Mouse (Mus musculus): Measurements from ENCODE around the gene Matk.
"Not testable (repeated sequence)": the region's sequence is repeated elsewhere in the genome, so short reads cannot be mapped to it uniquely, and the experiment has no call there.

The Matk gene

DNA sequence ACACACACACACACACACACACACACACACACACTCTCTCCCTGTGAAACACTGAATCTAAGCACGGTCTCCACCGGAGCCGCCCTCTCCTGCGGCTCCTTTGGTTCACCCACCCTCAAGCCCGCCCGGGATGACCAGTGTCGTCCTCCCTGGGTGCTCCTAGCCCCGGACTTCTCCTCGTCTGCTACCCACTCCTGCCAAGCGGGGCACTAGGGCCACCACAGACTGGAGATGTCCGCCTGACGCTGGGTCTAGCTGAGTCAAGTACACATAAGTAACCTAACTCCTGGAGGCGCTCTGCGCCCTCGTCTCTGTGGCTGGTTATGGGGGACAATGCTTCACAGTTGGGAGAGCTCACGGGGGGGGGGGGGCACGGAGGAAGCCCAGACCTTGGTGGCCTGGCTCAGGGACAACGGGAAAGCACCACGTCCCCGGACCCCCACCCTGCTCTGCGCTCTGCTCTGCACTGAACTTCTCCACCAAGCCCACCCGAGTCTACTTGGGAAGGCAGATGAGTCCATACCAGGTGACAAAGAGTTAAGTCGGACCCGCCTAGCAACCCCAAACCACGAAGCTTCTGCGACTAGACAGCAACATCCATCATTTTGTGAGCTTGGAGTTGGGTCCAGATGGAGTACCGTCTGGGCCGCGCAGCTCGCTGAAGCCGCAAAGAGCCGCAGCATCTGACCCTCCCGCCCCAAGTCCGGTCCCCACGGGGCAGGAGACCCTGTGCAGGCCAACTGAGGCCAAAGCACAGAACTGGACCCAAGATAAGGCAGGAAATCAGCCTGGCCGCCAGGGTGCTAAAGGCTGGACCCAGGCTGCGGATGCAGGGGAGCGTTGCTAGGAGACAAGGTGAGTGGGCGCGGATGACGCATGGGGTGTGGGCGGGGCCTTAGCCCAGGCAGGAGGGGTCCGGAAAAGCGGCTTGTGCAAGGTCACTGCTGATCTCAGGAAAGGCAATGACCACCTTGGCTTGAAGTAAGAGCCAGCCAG is at the start of gene Matk:
Matk (plus strand) TSS at position 512 of the 996 bp plus-strand sequence.
- DNase-seq (ENCODE audit: extremely low read depth, low read depth, low spot score) = no peak

DNA sequence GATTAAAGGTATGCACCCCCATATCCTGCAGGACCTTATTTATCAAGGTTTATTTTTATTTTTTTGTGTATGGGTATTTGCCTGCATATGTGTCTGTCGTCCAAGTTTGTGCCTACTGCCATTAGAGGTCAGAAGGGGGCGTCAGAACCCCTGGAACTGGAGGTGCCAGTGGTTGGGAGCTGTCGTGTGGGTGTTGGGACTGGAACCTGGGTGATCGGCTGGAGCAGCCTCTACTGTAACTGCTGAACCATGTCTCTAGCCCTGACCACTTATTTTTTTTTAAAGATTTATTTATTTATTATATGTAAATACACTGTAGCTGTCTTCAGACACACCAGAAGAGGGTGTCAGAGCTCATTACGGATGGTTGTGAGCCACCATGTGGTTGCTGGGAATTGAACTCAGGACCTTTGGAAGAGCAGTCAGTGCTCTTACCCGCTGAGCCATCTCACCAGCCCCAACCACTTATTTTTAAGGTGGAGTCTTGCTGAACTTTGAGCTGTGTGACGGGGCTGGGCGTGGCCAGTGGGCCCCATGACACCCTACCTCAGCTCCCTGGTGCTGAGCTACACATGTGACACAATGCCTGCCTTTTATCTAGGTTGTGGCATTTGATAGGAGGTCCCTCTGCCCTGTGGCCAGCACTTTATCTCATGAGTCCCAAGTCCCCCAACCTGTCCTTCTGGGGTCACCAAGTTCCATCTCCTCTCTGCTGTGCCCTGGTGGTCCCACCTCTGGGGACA is 49.6 kb upstream of the Matk start:
- no peak for DNase-seq (ENCODE audit: extremely low read depth, low read depth, low spot score)

DNA sequence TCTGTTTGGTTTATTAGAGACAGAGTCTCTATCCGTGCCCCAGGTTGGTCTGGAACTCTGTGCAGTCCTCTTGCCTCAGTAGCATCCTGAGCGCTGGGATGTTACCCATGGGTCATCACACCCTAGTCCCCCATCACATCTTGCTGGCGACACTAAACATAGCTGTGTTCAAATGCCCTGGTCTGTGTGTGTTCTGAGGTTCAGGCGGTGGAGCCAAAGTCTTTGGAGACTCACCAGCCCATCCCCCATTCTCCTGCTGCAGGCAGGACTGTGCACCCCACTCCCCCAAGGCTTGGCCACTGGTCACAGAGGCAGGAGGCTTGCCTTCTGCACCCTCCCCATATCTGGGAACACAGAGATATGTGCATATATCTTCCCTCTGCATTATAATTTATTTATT is 48.6 kb upstream of the Matk start:
- no peak for DNase-seq (ENCODE audit: extremely low read depth, low read depth, low spot score)

DNA sequence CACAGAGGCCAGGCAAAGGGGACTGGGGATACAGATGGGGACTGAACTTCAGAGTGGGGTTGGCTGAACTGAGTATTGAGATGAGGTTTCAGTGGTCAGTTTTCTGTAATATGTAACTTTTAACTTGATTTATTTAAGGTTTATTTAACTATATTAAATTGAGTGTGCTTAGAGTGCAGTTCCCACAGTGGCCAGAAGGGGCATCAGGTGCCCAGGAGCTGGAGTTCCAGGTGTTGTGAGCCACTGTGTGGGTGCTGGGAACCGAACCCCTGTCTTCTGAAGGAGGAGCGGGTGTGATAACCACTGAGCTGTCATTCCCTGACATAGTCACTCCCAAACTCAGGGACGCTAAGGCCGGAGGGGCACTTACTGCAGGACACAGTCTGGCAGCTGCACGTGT is 42.6 kb upstream of the Matk start:
- DNase-seq (ENCODE audit: extremely low read depth, low read depth, low spot score) = no peak

DNA sequence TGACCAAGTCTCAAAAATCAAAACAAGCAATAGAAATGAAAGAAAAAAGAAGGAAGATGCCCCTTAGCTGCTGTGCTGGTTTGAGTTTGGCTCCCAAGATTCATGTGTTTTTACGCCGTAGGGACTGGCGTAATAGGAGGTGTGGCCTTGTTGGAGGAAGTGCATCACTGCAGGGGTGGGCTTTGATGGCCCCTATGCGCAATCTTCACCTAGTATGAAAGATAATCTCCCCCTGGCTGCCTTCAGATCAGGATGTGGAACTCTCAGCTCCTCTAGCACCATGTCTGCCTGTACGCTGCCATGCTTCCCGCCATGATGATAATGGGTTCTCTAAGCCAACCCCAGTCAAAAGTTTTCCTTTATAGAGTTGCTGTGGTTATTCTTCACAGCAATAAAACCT is 36.5 kb upstream of the Matk start:
- DNase-seq (ENCODE audit: extremely low read depth, low read depth, low spot score) = no peak

DNA sequence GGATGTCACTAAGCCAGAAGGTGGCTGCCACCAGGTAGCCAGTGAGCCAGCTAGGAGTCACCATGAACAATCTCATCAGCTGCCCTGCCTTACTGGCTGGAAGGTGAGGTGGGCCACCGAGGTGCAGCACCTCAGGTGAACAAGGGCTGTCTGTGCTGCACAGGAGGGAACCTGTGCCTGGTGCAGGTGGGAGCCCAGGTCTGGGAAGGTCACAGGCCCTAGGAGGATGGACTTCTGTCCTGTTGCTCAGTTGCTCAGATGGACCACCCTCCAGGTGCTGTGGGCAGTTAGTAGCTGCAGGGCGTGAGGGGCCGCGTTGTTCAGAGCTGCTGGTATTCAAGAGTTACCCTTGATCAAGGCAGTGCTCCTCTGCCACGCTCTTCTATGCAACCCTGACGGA is 35.9 kb upstream of the Matk start:
- DNase-seq (ENCODE audit: extremely low read depth, low read depth, low spot score) = no peak

DNA sequence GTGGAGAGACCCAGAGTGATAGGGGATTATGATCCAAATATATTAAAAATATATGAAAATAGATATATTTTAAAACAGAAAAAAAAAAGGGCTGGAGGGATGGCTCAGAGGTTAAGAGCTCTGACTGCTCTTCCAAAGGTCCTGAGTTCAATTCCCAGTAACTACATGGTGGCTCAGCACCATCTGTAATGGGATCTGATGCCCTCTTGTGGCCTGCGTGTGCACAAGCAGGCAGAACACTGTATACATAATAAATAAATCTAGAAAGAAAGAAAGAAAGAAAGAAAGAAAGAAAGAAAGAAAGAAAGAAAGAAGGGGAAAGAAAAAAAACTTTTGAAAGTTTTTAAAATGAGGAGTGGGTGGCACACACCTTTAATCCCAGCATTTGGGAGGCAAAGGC is 35.5 kb upstream of the Matk start:
- DNase-seq (ENCODE audit: extremely low read depth, low read depth, low spot score) = not testable (repeated sequence)

DNA sequence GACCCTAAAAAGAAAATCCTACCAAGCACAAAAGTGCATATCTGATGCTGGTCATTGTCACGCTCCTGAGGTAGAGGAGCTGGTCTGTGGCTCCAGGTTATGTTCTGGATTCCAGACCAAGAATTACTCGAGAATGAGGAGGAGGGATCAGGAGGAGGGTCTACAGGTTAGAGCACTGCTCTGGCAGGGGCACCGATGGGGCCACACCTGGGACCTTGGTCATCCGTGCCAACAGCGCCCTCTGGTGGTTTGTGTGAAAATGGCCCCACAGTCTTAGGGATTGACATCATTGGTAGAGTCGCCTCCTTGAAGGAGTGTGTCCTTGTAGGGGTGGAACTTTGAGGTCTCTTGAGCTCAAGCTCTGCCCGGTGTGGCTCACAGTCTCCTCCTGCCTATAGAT is 34.8 kb upstream of the Matk start:
- no peak for DNase-seq (ENCODE audit: extremely low read depth, low read depth, low spot score)

DNA sequence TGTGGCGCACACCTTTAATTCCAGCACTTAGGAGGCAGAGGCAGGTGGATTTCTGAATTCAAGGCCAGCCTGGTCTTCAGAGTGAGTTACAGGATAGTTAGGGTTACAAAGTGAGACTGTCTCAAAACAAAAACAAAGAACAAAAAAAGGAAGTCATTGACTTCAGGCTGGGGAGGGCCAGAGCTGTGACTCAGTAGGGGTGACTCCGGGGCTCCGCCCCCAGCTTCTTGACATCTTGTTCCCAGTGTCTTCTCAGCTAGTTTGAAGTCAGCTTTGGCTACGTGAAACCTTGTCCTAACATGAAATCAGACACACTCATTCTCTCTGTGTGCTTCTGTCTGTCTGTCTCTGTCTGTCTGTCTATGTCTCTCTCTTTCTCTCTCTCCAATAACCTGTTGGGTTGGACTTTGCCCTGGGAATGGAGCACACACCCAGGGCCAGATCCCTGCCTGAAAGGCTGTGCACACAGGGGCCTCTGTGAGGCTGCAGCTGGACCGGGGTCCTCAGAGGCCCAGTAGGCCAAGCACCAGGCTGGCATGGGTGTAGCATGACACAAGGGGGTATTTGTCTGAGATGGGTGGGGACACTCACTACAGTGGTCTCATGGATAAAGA is 31.2 kb upstream of the Matk start:
- DNase-seq (ENCODE audit: extremely low read depth, low read depth, low spot score) = no peak

DNA sequence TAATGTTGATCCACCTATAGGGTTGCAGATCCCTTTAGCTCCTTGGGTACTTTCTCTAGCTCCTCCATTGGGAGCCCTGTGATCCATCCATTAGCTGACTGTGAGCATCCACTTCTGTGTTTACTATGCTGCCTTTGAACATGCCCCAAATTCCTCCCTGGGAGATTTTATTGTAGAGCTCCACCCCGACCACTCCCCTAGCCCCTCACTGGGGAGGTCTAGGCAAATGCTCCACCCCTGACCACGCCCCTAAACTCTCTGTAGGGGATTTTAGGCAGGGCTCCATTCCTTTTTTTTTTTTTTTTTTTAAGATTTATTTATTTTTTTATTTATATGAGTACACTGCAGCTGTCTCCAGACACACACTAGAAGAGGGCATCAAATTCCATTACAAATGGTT is 29.0 kb upstream of the Matk start:
- DNase-seq (ENCODE audit: extremely low read depth, low read depth, low spot score) = not testable (repeated sequence)

DNA sequence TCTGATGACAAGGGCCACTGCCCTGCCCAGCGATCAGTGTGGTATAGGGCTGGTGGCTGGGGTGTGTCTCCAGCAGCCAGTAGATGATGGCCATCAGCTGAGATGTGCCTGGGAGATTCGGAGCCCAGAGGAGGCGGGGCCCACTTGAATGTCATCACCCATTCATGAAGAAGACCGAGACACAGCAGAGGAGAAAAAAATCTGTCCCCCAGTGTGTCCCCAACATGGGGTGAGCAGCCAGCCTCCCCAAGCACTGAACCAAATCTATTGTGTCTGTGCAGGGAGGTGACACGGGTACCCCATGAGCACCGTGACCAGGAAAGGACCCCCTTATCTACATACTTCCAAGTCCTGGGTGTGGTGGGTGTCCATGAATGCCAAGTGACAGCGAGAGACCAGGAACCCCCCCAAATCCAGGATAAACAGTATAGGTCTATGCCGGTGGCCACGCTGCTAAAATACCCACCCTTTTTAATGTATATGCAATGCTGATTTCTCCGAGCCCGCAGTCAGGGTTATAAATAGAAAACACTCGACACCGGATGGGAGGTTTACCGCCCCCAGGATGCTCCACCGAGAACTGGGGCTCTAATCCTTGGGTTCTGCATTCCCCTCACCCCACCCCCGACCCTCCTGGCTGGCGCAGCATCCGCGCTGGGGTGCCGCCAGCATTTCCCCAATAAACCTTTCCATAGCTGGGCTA is 22.8 kb upstream of the Matk start:
- no peak for DNase-seq (ENCODE audit: extremely low read depth, low read depth, low spot score)

DNA sequence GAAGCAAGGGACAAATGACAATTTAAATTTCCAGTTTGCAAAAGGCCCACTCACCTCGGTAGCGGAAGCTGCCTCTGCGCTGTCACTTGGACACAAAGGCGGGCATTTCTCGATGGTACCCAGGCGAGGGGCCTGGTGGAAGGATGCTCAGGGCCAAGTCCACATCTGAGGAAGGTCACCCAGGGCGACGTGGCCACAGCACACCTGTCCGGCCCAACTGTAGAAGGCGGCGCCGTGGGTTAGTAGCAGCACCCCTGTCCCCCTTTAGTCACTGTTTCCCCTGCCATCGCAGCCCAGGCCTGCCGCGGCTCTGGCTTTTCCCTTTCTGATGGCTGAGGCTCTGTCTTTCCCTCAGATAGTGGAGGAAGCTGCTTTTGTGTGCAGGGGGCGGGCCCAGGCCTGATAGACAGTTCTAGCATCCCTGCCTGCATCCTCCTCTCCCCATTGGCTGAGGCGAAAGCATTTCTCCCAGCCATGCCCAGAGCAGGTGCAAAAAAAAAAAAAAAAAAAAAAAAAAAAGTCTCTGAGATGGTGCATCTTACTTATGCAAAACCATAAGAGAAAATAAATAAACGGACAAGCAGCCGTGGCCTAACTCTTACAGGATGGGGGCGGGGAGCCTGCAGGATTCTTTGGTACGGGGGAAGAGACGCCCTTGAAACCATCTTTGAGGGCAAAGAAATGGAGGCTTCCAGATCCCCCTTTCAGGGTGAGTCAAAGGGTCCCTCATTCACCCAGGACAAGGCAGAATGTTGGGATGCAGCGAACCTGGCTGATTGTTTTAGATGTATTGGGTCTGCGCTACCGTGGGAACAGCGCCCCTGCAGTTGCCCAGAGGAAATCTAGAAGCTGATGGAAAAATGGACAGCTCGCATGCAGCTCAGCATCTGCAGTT is 22.1 kb upstream of the Matk start, which contains the start of gene Atcay:
Atcay (minus strand) TSS at position 396 of the 895 bp plus-strand sequence.
- no peak for DNase-seq (ENCODE audit: extremely low read depth, low read depth, low spot score)

DNA sequence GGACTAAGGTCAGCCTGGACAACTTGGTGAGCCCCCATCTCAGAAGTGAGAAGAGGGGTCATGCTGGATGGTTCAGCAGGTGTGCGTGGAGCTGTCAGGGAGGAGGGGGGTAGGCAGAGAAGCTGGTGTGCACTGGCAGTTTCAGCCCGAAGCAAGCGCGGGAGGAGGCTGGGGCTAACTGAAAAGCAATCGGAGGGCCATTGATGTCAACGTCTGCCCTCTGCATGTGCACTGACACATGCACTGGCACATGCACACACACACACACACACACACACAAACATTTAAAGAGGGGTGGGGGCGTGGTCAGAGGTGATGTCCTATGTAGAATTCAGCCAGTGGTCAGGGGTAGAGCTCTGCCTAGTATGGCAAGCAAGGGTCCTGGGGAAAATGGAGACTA is 21.3 kb upstream of the Matk start:
- no peak for DNase-seq (ENCODE audit: extremely low read depth, low read depth, low spot score)

DNA sequence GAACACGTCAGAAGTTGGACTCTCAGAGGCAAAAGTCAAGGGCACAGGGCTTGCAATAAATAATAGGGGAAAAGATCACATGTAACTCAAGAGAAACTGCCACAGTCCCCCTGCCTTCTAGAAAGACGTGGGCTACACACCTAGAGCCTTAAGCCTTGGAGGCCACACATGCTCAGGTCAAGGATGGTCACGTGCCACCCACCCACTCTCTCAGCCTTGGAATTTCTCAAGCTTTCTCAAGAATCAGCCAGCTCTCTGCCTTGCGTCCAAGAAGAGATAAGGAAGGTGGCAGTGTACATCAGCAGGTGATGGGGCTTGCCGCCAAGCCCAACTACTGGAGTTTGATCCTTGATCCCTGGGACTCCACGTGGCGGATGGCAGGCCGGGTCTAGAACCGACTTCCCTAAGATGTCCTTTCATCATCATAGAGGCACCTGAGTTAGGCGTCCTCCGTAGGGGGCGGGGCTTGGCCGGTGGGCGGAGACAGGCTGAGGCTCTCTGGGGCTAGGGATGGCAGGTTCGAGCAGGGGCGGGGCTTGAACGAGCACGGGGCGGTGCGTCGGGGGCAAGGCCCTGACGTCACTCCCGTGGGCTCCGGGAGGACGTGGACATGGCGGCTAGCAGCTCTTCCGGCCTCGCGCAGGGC is 20.0 kb upstream of the Matk start, which contains the start of gene Zfr2:
Zfr2 (plus strand) TSS at position 576 of the 646 bp plus-strand sequence.
- peak; percentile 33 for DNase-seq (ENCODE audit: extremely low read depth, low read depth, low spot score)

DNA sequence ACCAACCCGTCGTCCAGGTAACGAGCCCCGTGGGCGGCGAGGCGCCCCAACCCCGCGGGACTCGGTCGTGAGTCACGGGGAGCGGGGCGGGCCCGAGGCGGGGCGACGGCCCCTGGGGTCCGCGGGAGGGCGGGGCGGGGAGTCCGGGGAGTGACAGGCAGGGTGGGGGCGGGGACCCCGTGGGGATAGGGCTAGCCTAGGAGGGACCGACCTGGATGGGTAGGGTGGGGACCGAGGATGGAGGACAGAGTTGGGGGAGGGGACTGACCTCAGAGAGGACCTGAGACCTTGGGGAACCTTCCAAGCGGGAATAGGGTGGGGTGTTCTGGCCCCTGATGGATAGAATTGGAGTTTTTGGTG is 19.5 kb upstream of the Matk start:
- no peak for DNase-seq (ENCODE audit: extremely low read depth, low read depth, low spot score)

DNA sequence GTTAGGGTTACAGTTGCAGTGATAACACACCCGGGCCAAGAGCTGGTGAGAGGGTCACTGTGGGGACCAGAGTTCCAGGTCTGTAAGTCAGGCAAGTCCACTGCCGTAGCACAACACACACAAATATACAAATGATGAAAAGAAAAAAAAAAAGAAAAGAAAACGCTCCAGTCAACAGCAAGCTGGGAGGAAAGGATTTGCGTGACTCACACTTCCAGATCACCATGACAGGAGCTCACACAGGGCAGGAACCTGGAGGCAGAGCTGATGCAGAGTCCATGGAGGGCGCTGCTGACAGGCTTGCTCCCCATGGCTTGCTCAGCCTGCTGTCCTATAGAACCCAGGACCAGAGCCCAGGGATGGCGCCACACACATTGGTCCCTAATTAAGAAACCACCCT is 18.5 kb upstream of the Matk start:
- no peak for DNase-seq (ENCODE audit: extremely low read depth, low read depth, low spot score)

DNA sequence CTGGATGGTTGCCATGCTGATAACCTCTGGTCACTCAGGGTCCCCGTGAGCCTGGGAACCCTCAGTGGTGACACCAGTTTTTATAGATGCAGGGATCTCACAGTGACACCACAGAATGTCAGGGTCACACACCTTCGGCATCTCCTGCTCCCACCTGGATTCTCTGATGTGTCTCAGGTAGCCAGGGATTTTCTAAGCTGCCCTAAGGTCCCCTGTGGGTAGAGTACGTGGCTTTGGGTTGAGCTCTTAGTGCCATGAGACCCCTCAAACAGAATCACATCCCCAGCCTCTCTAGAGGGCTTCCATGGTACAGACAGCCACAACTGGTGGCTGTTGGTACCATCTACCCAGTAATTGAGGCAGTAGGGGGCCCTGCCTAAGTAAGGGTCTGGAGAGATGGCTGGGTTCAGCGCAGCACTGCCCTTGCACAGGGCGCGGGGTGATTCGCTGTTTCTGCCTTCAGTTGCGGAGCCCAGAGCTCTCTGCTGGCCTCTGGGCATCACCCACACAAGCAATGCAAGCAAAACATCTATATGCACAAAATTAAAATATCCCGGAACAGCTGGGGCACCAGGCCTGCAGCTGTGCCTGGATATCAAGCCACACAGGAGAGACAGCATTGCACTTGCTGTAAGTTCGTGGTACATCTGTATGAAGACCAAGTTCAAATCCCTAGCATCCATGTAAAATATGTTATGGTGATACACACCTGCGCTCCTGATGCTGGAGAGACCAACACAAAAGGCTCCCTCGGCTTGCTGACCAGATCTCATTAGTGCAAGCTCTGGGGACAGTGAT is 16.1 kb upstream of the Matk start:
- DNase-seq (ENCODE audit: extremely low read depth, low read depth, low spot score) = no peak

DNA sequence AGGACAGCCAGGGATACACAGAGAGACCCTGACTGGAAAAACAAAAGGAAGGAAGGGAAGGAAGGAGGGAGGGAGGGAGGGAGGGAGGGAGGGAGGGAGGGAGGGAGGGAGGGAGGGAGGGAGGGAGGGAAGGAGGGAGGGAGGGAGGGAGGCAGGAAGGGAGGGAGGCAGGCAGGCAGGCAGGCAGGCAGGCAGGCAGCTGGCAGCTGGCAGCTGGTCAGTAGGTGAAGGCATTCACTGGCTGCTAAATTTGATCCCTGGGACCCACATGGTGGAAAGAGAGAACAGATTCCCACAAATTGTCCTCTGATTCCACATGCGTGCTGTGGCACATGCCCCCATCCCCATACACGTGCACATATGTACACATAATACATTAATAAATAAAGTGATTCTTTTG is 14.1 kb upstream of the Matk start:
- no peak for DNase-seq (ENCODE audit: extremely low read depth, low read depth, low spot score)

DNA sequence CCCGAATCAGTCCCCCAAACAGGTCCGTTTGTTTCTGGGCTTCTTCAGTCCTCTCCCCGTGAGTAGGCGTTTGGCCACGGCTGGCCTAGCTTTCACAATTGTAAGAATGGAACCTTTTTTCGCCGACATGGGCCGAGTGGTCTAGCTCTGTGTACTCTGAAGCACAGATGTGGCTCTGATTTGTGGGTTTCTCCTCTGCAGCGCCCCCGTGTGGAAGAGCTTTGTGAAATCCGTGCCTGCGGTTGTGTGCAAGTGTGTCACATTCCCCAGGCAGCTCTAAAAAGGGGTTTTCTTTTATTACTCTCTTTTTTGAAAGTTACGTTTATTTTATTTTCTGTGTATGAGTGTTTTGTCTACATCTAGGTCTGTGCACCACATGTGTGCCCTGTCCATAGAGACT is 11.9 kb upstream of the Matk start:
- no peak for DNase-seq (ENCODE audit: extremely low read depth, low read depth, low spot score)
